Mouse (Mus musculus) megakaryocyte-erythroid progenitor cell, adult 5-6 weeks (primary cell): ENCODE measurements around the gene Irgq. TPM values are rescaled to one million over a fixed set of nuclear protein-coding genes. Genes with fewer than 3 reads are reported as not detected.
"Not testable (repeated sequence)": the region's sequence is repeated elsewhere in the genome, so short reads cannot be mapped to it uniquely, and the experiment has no call there.

Experiments
- ATAC-seq: replicated peaks from 2 replicates; pipeline ENCODE4 v1.8.0; 2016; ENCODE audit warnings: mild to moderate bottlenecking, inconsistent platforms; ENCODE audit not compliant: severe bottlenecking, poor library complexity, low FRiP score, low TSS enrichment
- total RNA-seq, 2 experiments: library from RNA; stranded (forward) in 1 of 2; stranded (reverse) in 1 of 2; fragments of 200-1000, 215-1000 nt in 1 of 2; fragments of >200 nt in 1 of 2; fragmentation: Nextera tagmentation in 1 of 2; gene quantifications; 2 replicates each; pipeline ENCODE4 v1.2.3; 2014 to 2017

Gene Irgq
- total RNA-seq (2014; fragmentation: Nextera tagmentation) (4.7 and 6.3 TPM in 2 replicates), total RNA-seq (2017) (3.0 and 5.2 TPM in 2 replicates)

GRCm38 (mm10) chr7:24530062-24530931 lies at the start of gene Irgq:
TSS of gene Irgq (plus strand) at chr7:24530689.
- peak; percentile 80 for ATAC-seq

DNA sequence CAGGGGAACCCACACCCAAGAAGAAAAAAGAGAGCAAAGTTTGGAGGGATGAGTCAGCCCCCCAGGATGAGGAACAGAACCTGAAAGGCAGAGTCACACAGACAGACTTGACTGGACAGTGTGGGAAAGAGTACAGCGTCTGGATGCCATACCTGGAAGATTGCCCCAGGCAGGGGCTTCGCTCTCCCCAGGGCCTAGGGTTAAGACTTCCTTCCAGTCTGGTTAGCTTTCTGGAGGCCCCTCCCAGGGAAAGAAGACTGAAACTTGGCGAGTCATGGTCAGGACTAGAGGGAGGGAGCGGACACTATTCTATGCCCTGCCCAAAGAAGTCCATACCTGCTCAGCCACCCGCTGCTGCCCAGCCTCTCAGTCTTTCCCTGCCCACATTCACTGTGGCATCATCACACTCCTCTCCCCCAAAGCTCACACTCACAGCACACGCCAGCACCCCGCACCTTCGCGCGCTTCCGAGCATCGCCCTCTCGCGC lies 49.5 kb upstream of the Irgq start:
- ATAC-seq = no peak

DNA sequence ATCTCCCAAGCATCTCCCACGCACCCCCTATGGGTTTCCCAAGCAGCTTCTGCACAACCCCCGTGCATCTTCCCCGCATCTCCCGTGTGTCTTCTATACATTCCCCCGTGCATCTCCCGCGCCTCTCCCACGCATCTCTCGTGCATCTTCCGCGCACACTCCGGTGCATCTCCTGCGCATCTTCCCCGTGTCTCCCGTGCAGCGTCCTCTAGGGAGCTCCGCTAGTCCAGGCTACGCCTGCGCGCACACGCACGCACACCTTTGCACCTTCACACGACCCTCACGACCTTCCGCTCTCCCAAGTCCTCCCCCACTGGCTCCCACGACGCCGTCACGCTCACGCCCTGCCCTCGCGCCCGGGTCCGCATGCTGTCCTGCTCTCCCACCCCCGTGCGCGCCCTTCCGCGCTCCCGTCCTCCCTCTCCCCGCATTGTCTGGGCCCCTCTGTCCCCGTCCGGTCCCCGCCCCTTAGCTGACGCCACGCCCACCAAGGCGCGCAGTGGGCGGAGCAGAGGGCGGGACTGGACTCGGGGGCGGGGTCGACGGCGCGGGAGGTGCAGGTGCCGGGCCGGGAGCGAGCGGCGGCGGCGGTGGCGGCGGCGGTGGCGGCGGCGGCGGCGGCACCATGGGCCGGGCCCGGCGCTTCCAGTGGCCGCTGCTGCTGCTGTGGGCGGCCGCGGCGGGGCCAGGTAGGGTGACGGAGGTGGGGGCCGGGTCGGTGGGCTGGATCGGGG lies 48.8 kb upstream of the Irgq start, which contains the start of gene Cadm4:
Cadm4 (plus strand) TSS at position 550 of the 734 bp plus-strand sequence.
- peak; percentile 89 for ATAC-seq

- ATAC-seq = no peak
Measured at GRCm38 (mm10) chr7:24482208-24483020, 48.1 kb upstream of the Irgq start.

- ATAC-seq = not testable (repeated sequence)
Measured at GRCm38 (mm10) chr7:24483291-24483690, 47.2 kb upstream of the Irgq start.

- no peak for ATAC-seq
Measured at GRCm38 (mm10) chr7:24485481-24485880, 45.0 kb upstream of the Irgq start.

GRCm38 (mm10) chr7:24486654-24487130 lies 43.8 kb upstream of the Irgq start:
- no peak for ATAC-seq

DNA sequence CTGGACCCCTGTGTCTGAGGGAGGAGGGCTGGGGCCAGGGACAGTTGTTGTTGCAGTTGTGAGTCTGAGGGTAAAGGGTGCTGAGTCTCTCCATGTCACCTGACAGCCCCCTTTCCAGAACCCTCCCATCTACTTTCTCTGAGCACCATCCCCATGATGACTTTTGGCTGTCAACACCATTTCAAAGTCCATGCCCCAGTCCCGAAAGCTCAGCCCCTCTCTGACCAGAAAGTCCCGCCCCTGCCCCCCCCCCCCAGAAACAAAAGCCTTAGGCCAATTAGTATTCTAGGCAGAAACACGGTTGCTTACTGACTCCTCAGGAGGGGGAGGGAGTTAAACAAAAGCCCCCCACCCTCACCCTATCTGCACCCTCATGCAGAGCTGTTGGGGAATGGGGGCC lies 43.1 kb upstream of the Irgq start:
- ATAC-seq = no peak

DNA sequence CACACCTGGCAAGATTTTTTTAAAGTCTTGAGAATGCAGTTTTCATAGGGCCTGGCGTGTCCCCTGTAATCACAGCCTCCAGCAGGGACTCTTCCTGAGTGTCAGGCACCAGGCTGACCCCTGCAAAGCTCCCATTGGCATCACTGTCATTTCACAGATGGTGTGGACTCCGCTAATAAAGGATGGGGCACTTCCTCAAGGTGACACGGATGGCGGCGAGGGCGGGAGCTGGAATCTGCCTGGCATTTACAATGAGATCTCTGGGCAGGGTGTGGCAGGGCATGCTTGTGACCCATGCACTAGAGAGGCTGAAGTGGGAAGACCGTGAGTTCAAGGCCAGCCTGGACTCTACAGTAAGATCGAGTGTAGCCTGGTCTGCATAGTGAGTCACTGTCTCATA lies 42.2 kb upstream of the Irgq start:
- no peak for ATAC-seq

GRCm38 (mm10) chr7:24499856-24500577 lies 30.5 kb upstream of the Irgq start:
- 0 out of 2 replicates have a peak, but pooled peaks have one; percentile 45 for ATAC-seq

GRCm38 (mm10) chr7:24500929-24501328 lies 29.6 kb upstream of the Irgq start:
- 0 out of 2 replicates have a peak, but pooled peaks have one; percentile 34 for ATAC-seq

DNA sequence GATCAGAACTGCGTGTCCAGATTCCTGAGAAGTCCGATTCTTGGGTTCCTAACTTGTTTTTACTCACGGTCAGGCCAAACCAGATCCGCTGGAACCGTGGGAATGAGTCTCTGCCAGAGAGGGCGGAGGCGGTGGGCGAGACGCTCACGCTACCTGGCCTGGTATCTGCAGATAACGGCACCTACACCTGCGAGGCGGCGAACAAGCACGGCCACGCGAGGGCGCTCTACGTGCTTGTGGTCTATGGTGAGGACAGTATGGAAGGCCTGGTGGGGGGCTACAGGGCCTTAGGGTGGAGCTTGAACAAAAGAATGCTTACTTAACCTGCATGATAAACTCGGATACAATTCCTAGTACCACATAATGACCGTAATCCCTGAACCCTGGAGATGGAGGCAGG lies 29.0 kb upstream of the Irgq start:
- ATAC-seq = no peak

DNA sequence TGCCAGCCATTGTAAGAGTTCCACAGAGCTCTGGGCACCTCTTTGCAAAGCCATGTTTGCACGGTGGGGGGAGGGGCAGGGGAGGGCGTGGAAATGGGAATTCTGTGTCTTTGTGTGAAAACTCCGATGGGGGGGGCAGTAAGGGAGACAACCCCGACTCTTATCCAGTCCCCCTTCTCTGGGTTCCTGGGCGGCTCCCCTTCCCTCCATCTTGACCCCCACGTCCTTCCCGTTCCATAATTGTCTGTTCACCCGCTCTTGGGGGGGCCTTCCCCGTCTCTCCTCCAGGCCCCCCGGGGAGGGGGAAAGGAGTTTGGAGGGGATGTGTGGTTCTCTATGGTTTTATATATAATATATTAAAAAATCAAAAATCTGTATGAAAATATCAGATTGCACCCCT lies 26.5 kb upstream of the Irgq start:
- no peak for ATAC-seq

DNA sequence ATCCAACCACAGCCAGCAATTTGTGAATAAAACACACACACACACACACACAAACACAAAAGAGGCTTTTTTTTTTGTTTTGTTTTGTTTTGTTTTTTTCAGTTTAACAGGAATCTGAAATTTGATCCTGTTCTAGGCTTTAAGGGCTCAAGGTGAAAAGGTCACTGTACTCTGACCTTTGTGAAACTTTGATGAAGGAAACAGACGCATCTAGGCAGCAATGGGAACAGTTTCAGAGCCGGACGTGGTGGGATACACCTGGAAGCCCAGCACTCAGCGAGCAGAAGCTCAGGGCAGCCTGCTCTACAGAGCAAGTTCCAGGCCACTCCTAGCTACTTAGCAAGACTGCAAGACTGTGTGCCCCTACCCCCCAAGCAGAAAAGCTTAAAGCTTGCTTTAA lies 25.6 kb upstream of the Irgq start:
- no peak for ATAC-seq

GRCm38 (mm10) chr7:24505447-24506064 lies 24.9 kb upstream of the Irgq start:
- no peak for ATAC-seq

DNA sequence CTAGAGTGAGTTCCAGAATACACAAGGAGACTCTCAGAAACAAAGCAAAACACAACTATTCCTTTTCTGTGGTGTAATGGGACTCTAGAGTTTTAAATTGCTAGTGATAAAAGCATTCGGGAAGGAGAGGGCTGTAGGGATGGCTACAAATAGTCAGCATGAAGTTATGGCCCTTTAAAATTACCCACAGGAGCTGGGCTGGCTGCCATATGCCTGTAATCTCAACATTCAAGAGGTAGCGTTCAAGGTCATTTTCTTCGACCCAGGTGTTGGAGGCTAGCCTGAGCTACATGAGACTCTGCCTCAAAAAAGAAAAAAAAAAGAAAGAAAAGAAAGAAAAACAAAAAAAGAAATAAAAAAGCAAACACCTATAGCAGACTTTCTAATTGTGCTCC lies 24.4 kb upstream of the Irgq start:
- no peak for ATAC-seq

GRCm38 (mm10) chr7:24506476-24506837 lies 24.0 kb upstream of the Irgq start:
- ATAC-seq = no peak
